Mouse (Mus musculus): Measurements from ENCODE around the gene P2ry2. TPM values are rescaled to one million over a fixed set of nuclear protein-coding genes. Genes with fewer than 3 reads are reported as not detected.
A peak's percentile ranks its signal among the peaks of the same experiment; 100 is the strongest.

P2ry2 gene
- polyA plus RNA-seq, 1 experiment from 2014 or later: 0.16 TPM

DNA sequence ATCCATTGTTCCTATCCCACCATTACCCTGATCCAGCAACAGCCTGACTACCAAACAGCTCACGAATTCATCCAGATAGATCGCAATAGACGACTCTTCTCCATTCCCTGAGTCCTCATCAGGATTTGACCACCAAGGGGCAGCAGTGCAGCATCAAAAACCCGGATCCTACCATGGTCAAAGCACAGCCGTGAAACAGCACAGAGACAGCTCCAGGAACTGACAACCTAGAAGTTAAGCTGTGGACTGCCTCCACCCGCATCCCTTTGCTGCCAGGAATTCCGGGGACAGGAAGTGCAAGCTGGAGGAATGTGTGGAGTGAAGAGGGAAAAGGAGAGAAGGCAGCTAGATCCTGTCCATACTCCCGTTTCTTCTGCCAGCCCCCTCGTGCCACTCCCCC lies 24.6 kb downstream of the P2ry2 start:
- ATAC-seq (ENCODE audit: low FRiP score, low TSS enrichment) (peak; percentile 17; the same call in 1 of the 2 replicates), DNase-seq (peak; percentile 82)
- H3K36me3 ChIP-seq (ENCODE audit: control insufficient read depth, insufficient read depth, low read length): no peaks in the 10 kb centered on the region
- no peak overlapping the region for H3K4me2 ChIP-seq (ENCODE audit: low read length)
- peaks cover 5% of the 10 kb centered on the region; the same call in 1 of the 2 replicates for H3K4me1 ChIP-seq (ENCODE audit: control insufficient read depth, insufficient read depth, low read length)
- WGBS: 17% methylated on average over 9 of the region's 9 CpGs
- H3K9ac ChIP-seq (replicated peaks; ENCODE audit: low read length): no peak overlapping the region
- H3K27me3 ChIP-seq (ENCODE audit: control insufficient read depth, insufficient read depth, low read length): 0 out of 2 replicates have a peak, but pooled peaks cover 5% of the 10 kb centered on the region
- no peak overlapping the region for H3K27ac ChIP-seq (replicated peaks; ENCODE audit: low read depth, low read length)
- H3K9me3 ChIP-seq (ENCODE audit: control insufficient read depth, low read length): no peaks in the 10 kb centered on the region
- H3K4me3 ChIP-seq (replicated peaks; ENCODE audit: low read depth, low read length): no peak overlapping the region

DNA sequence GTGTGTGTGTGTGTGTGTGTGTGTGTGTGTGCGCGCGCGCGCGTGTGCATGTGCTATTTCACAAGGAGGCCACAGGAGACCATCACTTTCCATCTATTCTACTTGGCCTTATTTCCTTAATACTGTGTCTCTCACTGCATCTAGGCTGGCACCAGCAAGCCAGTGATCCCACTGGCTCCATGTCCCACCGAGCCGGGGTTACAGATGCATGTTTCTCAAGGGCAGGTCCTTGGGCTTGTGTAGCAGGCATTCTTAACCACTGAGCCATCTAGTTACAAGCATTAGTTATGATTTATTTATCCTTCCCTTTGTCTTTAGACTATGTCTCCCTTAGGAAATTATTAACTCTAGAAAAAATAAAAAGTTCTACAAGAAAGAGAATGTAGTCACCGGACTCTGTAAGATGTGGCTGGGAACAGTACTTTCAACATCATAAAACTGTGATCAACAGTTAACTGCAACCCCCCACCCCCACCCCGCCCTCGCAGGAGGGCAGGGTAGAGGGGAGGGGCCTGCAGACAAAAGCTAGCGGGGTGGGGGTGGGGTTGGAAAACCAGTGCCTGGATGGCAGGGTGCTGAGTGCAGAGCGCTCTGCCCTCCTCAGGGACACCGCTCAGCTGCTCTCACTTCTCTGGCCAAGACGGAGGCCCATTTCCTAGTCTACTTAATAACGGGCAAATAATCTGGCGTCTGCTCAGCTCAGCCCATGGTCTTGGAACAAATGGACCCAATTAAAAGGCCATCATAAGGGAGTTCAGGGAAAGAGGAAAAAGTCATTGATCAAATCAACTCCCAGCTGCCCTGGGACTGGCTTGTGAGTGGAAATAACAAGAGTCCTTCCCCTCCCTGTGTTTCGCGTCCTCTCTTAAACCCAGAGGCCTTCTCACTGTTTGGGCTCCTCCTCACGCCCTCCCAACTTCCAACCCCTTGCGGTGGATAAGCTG lies 27.9 kb downstream of the P2ry2 start:
- Histone ChIP-seq H3K9me3 (ENCODE audit: control insufficient read depth, low read length) (no peaks in the 10 kb centered on the region), H3K4me1 (ENCODE audit: control insufficient read depth, insufficient read depth, low read length) (peaks cover 5% of the 10 kb centered on the region; the same call in 1 of the 2 replicates), H3K27ac (replicated peaks; ENCODE audit: low read depth, low read length) (no peak overlapping the region), H3K36me3 (ENCODE audit: control insufficient read depth, insufficient read depth, low read length) (no peaks in the 10 kb centered on the region), H3K4me2 (ENCODE audit: low read length) (no peak overlapping the region), H3K9ac (replicated peaks; ENCODE audit: low read length) (no peak overlapping the region), H3K27me3 (ENCODE audit: control insufficient read depth, insufficient read depth, low read length) (0 out of 2 replicates have a peak, but pooled peaks cover 5% of the 10 kb centered on the region), H3K4me3 (replicated peaks; ENCODE audit: low read depth, low read length) (no peak overlapping the region)
- no peak for ATAC-seq (ENCODE audit: low FRiP score, low TSS enrichment)
- peak; percentile 24 for DNase-seq
- WGBS: 39% methylated on average over 21 of the region's 21 CpGs

DNA sequence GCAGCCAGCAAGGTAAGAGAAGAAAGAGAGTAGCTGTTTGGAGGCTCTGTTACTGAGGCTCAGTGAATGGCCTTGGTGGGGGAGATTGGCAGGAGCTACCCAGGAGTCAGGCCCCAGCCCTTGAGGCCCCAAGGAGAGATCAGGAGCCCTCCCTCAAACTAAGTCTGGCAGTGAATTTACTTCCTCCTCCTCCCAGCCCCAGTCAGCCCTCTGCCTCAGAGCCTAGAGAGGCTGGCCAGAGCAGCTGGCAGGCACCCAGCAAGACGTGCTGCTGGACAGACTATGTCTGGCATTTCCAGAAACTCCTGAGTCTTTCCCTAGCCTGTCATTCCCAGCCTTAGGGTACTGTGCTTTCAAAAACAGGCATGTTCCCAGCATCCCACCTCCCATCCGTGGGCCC lies 33.5 kb downstream of the P2ry2 start:
- DNase-seq: peak; percentile 33
- 40% methylated on average over 2 of the region's 2 CpGs for WGBS
- H3K9ac ChIP-seq (replicated peaks; ENCODE audit: low read length): no peak overlapping the region

DNA sequence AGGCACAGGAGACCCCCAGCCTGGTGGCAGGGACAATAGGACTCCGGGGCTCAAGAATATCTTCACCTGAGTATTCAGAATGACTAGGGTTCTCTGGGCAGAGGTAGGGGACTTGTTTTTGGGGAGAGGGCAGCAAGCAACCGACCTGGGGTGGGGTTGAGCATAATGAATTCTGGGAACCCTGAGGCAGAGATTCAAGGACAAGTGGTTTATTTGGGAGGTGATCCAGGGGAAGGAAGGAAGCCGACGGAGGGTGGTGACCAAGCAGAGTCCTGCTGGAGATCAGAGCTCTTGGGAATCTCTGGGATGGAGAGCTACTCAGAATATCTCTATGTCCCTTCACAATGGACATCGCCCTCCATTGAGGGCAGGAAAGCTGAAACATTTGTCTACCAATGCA lies 34.5 kb downstream of the P2ry2 start:
- no peak overlapping the region for H3K9ac ChIP-seq (replicated peaks; ENCODE audit: low read length)
- DNase-seq (no peak), ATAC-seq (ENCODE audit: low FRiP score, low TSS enrichment) (no peak)
- no peak overlapping the region for H3K4me2 ChIP-seq (ENCODE audit: low read length)
- H3K27ac ChIP-seq (replicated peaks; ENCODE audit: low read depth, low read length): no peak overlapping the region
- H3K4me3 ChIP-seq (replicated peaks; ENCODE audit: low read depth, low read length): no peak overlapping the region
- H3K27me3 ChIP-seq (ENCODE audit: control insufficient read depth, insufficient read depth, low read length): peaks cover 14% of the 10 kb centered on the region
- no peaks in the 10 kb centered on the region for H3K9me3 ChIP-seq (ENCODE audit: control insufficient read depth, low read length)
- H3K4me1 ChIP-seq (ENCODE audit: control insufficient read depth, insufficient read depth, low read length): peaks cover 5% of the 10 kb centered on the region; the same call in 1 of the 2 replicates
- WGBS: 85% methylated on average over 5 of the region's 5 CpGs
- H3K36me3 ChIP-seq (ENCODE audit: control insufficient read depth, insufficient read depth, low read length): no peaks in the 10 kb centered on the region

More for the DNA sequence above, 33.5 kb downstream of the P2ry2 start:
- Histone ChIP-seq H3K36me3 (ENCODE audit: control insufficient read depth, insufficient read depth, low read length) (no peaks in the 10 kb centered on the region), H3K9me3 (ENCODE audit: control insufficient read depth, low read length) (no peaks in the 10 kb centered on the region), H3K4me3 (replicated peaks; ENCODE audit: low read depth, low read length) (no peak overlapping the region), H3K27me3 (ENCODE audit: control insufficient read depth, insufficient read depth, low read length) (peaks cover 4% of the 10 kb centered on the region), H3K4me2 (ENCODE audit: low read length) (no peak overlapping the region), H3K27ac (replicated peaks; ENCODE audit: low read depth, low read length) (no peak overlapping the region), H3K4me1 (ENCODE audit: control insufficient read depth, insufficient read depth, low read length) (peaks cover 5% of the 10 kb centered on the region; the same call in 1 of the 2 replicates)
- ATAC-seq (ENCODE audit: low FRiP score, low TSS enrichment): no peak

DNA sequence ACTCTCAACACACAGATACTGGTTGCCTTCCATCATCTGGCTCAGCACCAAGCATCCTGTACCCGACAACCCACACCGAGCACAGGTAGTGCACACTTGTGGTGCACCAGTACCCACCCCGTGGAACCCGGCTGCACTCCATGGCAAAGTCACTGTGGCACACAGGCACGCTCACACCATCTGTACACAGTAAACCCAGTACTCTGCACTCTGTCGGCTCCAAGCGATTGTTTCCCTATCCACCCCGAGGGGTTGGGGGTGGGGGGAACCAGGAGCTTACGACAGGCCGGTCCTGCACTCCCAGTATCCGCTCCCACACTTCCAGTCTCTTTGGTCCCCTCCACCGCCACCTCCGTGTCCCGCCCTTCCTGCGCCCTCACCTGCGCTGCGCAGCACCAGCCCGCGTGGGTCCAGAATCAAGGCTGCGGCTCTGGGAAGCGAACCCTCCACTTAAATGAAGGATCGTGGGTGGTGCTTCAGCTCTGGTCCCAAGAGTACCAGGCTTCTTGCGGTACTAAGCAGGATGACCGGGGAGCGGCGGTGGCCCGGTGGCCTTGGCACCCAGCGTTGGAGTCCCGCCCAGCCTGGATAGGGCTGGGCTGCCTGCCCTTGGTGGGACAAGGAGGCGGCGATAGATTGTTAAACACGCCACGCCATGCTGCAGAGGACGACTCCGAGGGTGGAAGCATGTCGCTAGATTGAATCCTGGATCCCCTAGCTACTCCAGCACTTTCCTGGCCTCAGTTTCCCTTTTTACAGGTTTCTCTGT lies 38.3 kb downstream of the P2ry2 start, which contains the start of gene P2ry6:
TSS of gene P2ry6 (minus strand) at position 515 of the 769 bp plus-strand sequence.
- no peaks in the 10 kb centered on the region for H3K9me3 ChIP-seq (ENCODE audit: control insufficient read depth, low read length)
- H3K9ac ChIP-seq (replicated peaks; ENCODE audit: low read length): peak within 1 kb of the TSS; percentile 31
- 5% methylated on average over 36 of the region's 36 CpGs for WGBS
- ATAC-seq (ENCODE audit: low FRiP score, low TSS enrichment): no peak; the same call in 1 of the 2 replicates
- no peaks in the 10 kb centered on the region for H3K36me3 ChIP-seq (ENCODE audit: control insufficient read depth, insufficient read depth, low read length)
- peak within 1 kb of the TSS; percentile 25 for H3K4me3 ChIP-seq (replicated peaks; ENCODE audit: low read depth, low read length)
- peak within 1 kb of the TSS; percentile 53 for H3K4me2 ChIP-seq (ENCODE audit: low read length)
- peak; percentile 39 for DNase-seq
- H3K27me3 ChIP-seq (ENCODE audit: control insufficient read depth, insufficient read depth, low read length): peaks cover 17% of the 10 kb centered on the region
- H3K4me1 ChIP-seq (ENCODE audit: control insufficient read depth, insufficient read depth, low read length): peaks cover 5% of the 10 kb centered on the region; the same call in 1 of the 2 replicates
- no peak within 1 kb of the TSS for H3K27ac ChIP-seq (replicated peaks; ENCODE audit: low read depth, low read length)

DNA sequence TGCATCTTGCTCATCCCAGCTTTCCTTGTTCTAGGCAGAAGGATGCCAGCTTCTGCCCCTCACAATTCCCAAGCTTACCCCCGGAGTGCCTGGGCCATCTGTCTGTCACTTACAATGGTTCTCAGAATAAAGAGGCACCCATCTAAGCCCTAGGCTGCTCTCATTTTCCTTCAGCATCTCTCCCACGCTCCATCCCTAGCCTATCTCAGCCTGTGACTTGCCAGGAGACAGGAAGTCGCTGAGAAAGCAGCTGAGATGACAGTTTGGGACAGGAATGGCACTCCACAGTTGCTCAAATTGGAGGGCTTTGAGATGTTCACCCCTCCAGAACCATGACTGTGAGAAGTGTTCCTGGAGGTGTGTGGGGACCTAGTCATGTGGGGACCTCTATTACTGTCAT lies 39.8 kb downstream of the P2ry2 start:
- H3K4me1 ChIP-seq (ENCODE audit: control insufficient read depth, insufficient read depth, low read length): peaks cover 5% of the 10 kb centered on the region; the same call in 1 of the 2 replicates
- H3K27me3 ChIP-seq (ENCODE audit: control insufficient read depth, insufficient read depth, low read length): peaks cover 17% of the 10 kb centered on the region
- no peaks in the 10 kb centered on the region for H3K36me3 ChIP-seq (ENCODE audit: control insufficient read depth, insufficient read depth, low read length)
- no peak overlapping the region for H3K9ac ChIP-seq (replicated peaks; ENCODE audit: low read length)
- no peak overlapping the region for H3K4me3 ChIP-seq (replicated peaks; ENCODE audit: low read depth, low read length)
- H3K4me2 ChIP-seq (ENCODE audit: low read length): no peak overlapping the region
- ATAC-seq (ENCODE audit: low FRiP score, low TSS enrichment): no peak
- no peak overlapping the region for H3K27ac ChIP-seq (replicated peaks; ENCODE audit: low read depth, low read length)
- 43% methylated on average over 3 of the region's 3 CpGs for WGBS
- DNase-seq: no peak
- no peaks in the 10 kb centered on the region for H3K9me3 ChIP-seq (ENCODE audit: control insufficient read depth, low read length)

DNA sequence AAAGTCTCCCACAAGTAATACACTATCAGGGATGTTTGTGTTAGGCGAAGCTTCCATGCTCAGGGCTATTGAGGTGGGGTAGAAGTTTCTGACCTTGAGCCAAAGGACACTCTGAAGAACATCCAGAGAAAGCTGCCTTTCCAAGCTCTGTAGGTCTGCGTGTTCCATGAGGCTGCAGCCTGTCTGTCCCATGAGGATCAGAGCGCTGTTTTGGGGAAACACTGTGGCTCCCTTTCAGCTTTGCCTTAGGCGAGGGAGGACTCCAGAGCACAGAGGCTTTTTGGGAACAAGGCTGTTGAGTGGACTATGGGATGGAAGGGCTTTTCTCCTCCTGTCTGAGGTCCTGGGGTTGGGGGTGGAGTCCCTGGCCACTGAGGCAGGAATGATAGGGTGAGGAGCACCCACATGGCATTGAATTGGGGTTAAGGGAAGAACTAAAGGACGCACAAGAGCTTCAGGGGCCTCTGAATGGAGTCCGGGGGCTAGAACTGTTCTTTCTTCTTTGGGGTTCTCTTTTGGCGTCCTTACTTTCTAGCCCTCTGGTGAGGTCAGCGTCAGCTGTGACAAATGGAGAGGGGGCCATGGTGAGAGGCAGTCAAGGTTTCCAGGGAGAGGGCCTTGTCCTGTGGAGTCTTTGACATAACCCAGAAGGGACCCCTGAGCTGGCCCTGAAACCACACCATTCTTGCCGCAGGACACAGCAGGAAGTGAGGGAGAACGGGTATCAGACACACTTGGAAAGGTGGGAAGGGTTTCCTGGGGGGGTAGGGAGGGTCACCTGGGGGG lies 43.6 kb downstream of the P2ry2 start:
- DNase-seq (no peak), ATAC-seq (ENCODE audit: low FRiP score, low TSS enrichment) (no peak)
- Histone ChIP-seq H3K9me3 (ENCODE audit: control insufficient read depth, low read length) (no peaks in the 10 kb centered on the region), H3K4me1 (ENCODE audit: control insufficient read depth, insufficient read depth, low read length) (no peaks in the 10 kb centered on the region), H3K4me3 (replicated peaks; ENCODE audit: low read depth, low read length) (no peak overlapping the region), H3K27ac (replicated peaks; ENCODE audit: low read depth, low read length) (no peak overlapping the region), H3K27me3 (ENCODE audit: control insufficient read depth, insufficient read depth, low read length) (peaks cover 12% of the 10 kb centered on the region), H3K9ac (replicated peaks; ENCODE audit: low read length) (no peak overlapping the region), H3K4me2 (ENCODE audit: low read length) (no peak overlapping the region), H3K36me3 (ENCODE audit: control insufficient read depth, insufficient read depth, low read length) (no peaks in the 10 kb centered on the region)
- 84% methylated on average over 10 of the region's 10 CpGs for WGBS

DNA sequence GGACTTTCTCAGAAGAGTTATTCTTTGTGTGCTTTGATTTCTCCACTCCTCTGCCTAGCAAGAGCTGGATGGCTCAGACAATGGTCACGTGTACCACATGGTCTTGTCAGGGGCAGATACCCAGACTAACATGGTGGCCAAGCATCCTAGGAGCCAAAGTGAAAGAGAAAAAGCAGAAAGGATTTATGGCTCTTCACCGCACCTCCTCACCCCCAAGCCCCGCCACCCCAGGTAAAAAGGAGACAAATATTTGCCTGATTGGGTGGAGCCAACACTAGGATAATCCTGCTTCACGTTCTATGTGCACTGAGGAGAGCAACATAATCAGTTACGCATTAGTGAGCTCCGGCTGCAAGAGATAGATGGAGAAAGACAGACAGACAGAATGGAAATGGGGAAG lies 44.3 kb downstream of the P2ry2 start:
- H3K27me3 ChIP-seq (ENCODE audit: control insufficient read depth, insufficient read depth, low read length): peaks cover 5% of the 10 kb centered on the region; the same call in 1 of the 2 replicates
- H3K4me3 ChIP-seq (replicated peaks; ENCODE audit: low read depth, low read length): no peak overlapping the region
- H3K27ac ChIP-seq (replicated peaks; ENCODE audit: low read depth, low read length): no peak overlapping the region
- H3K4me2 ChIP-seq (ENCODE audit: low read length): no peak overlapping the region
- WGBS: 72% methylated on average over 6 of the region's 6 CpGs
- no peak overlapping the region for H3K9ac ChIP-seq (replicated peaks; ENCODE audit: low read length)
- no peaks in the 10 kb centered on the region for H3K9me3 ChIP-seq (ENCODE audit: control insufficient read depth, low read length)
- ATAC-seq (ENCODE audit: low FRiP score, low TSS enrichment): no peak
- no peak for DNase-seq
- no peaks in the 10 kb centered on the region for H3K36me3 ChIP-seq (ENCODE audit: control insufficient read depth, insufficient read depth, low read length)
- H3K4me1 ChIP-seq (ENCODE audit: control insufficient read depth, insufficient read depth, low read length): no peaks in the 10 kb centered on the region
